Mouse (Mus musculus) bone marrow, adult 2 months (tissue): ENCODE data around the gene Slc38a7.

Source experiments
- CTCF ChIP-seq: fragments of 200-500 bp; IDR thresholded peaks from 2 replicates; pipeline ENCODE4 v1.5.1; 2011; ENCODE audit warnings: low read length, control low read depth; ENCODE audit not compliant: control insufficient read depth, insufficient read depth
- POLR2A ChIP-seq: fragments of 200-500 bp; IDR thresholded peaks from 2 replicates; pipeline ENCODE4 v1.6.1; 2011; ENCODE audit warnings: low read depth, mild to moderate bottlenecking, control low read depth, low read length, borderline replicate concordance; ENCODE audit not compliant: control insufficient read depth

- no peak for TF ChIP-seq CTCF
- no peak for TF ChIP-seq POLR2A
Measured at GRCm38 (mm10) chr8:95845026-95845425, 8.3 kb downstream of the Slc38a7 start.
